Mouse (Mus musculus) G1E (cell line): ENCODE results near the gene Inf2. TPM values are rescaled to one million over a fixed set of nuclear protein-coding genes. Genes with fewer than 3 reads are reported as not detected.

Experiments
- ATAC-seq: 2 replicates; pipeline ENCODE4 v1.8.0; 2016; ENCODE audit warnings: mild to moderate bottlenecking; ENCODE audit not compliant: insufficient number of reproducible peaks, poor library complexity, low FRiP score, severe bottlenecking; ENCODE audit errors: extremely low read depth
- DNase-seq: peaks from one replicate; pipeline ENCODE4 v3.0.0; 2012; ENCODE audit warnings: low spot score
- H3K27me3 ChIP-seq: 2 replicates; pipeline ENCODE4 v1.6.1; 2012; ENCODE audit warnings: mild to moderate bottlenecking, low read length, inconsistent platforms; ENCODE audit not compliant: insufficient read depth
- H3K36me3 ChIP-seq: replicated peaks from 2 replicates; pipeline ENCODE3; 2012; ENCODE audit warnings: mild to moderate bottlenecking, inconsistent platforms
- H3K4me1 ChIP-seq: 2 replicates; pipeline ENCODE4 v1.6.1; 2012; ENCODE audit warnings: low read depth, low read length, inconsistent platforms, mixed read lengths; ENCODE audit not compliant: insufficient read depth
- H3K4me3 ChIP-seq: 2 replicates; pipeline ENCODE4 v1.5.1; 2012; ENCODE audit warnings: low read depth, mild to moderate bottlenecking, inconsistent platforms, low read length, moderate library complexity, mixed read lengths
- H3K9me3 ChIP-seq: replicated peaks from 2 replicates; pipeline ENCODE4 v1.6.1; 2012; ENCODE audit warnings: inconsistent platforms
- CTCF ChIP-seq: IDR thresholded peaks from 2 replicates; pipeline ENCODE4 v1.5.1; 2012; ENCODE audit warnings: low read depth, low read length, inconsistent platforms, mixed read lengths
- GATA1 ChIP-seq: IDR thresholded peaks from 2 replicates; pipeline ENCODE4 v1.6.1; 2012; ENCODE audit warnings: borderline replicate concordance, low read length, inconsistent platforms, mixed read lengths
- GATA2 ChIP-seq: IDR thresholded peaks from 2 replicates; pipeline ENCODE4 v1.6.1; 2012; ENCODE audit warnings: low read depth, low read length, inconsistent platforms, borderline replicate concordance
- POLR2AphosphoS5 ChIP-seq: IDR thresholded peaks from 2 replicates; pipeline ENCODE4 v1.6.1; 2012; ENCODE audit warnings: low read depth, low read length, inconsistent platforms; ENCODE audit not compliant: insufficient replicate concordance
- TAL1 ChIP-seq: conservative IDR thresholded peaks from 2 replicates; pipeline ENCODE4 v1.6.1; 2012; ENCODE audit warnings: low read depth, low read length, inconsistent platforms, mixed read lengths
- polyA plus RNA-seq: library from polyadenylated mRNA; stranded (reverse); fragments of >175 nt; gene quantifications from 2 replicates; pipeline ENCODE4 v1.2.3, GENCODE M21; 2012
- total RNA-seq, 2 experiments: library from RNA; stranded (forward) in 1 of 2; stranded (reverse) in 1 of 2; fragments of 200-1000 nt in 1 of 2; fragments of >200 nt in 1 of 2; fragmentation: Nextera tagmentation in 1 of 2; gene quantifications; 2 replicates each; pipeline ENCODE4 v1.2.3; 2014 to 2017

Gene Inf2
- total and polyA plus RNA-seq, 3 experiments = 2.3 to 26.0 (median 5.4) TPM

GRCm38 (mm10) chr12:112554900-112555299 is 33.7 kb upstream of the Inf2 start:
- no peak for ATAC-seq
- no peaks in the 10 kb centered on the region for H3K9me3 ChIP-seq
- H3K4me1 ChIP-seq = no peaks in the 10 kb centered on the region
- peaks cover 41% of the 10 kb centered on the region for H3K27me3 ChIP-seq
- H3K4me3 ChIP-seq = no peak overlapping the region
- no peak for DNase-seq
- TF ChIP-seq GATA2 (no peak), GATA1 (no peak), POLR2AphosphoS5 (no peak), TAL1 (no peak), CTCF (no peak)
- H3K36me3 ChIP-seq = no peaks in the 10 kb centered on the region

GRCm38 (mm10) chr12:112556531-112557060 is 32.0 kb upstream of the Inf2 start:
- DNase-seq (no peak), ATAC-seq (no peak)
- no peaks in the 10 kb centered on the region for H3K36me3 ChIP-seq
- H3K9me3 ChIP-seq = no peaks in the 10 kb centered on the region
- no peaks in the 10 kb centered on the region for H3K4me1 ChIP-seq
- TF ChIP-seq CTCF (no peak), GATA1 (no peak), POLR2AphosphoS5 (no peak), GATA2 (no peak), TAL1 (no peak)
- peaks cover 38% of the 10 kb centered on the region for H3K27me3 ChIP-seq
- H3K4me3 ChIP-seq = no peak overlapping the region

DNA sequence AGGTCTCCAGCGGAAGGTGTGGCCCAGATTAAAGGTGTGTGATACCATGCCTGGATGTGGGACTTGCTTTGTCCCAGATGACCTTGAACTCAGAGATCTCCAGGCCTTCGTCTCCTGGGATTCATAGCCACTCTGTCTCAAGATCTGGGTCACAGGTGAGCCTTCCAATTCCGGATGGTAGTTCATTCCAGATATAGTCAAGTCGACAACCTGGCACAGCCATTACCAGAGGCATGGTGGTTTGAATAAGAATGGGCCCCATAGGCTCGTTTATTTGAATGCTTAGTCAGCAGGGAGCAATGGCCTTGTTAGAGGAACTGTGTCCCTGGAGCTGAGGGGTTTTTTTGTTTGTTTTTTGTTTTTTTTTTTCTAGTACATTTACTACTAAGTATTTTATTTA is 31.4 kb upstream of the Inf2 start:
- TF ChIP-seq GATA2 (no peak), POLR2AphosphoS5 (no peak), TAL1 (no peak), CTCF (no peak), GATA1 (no peak)
- no peaks in the 10 kb centered on the region for H3K36me3 ChIP-seq
- DNase-seq (no peak), ATAC-seq (no peak)
- no peak overlapping the region for H3K4me3 ChIP-seq
- H3K4me1 ChIP-seq = no peaks in the 10 kb centered on the region
- H3K27me3 ChIP-seq = peaks cover 43% of the 10 kb centered on the region
- H3K9me3 ChIP-seq = no peaks in the 10 kb centered on the region

GRCm38 (mm10) chr12:112559231-112559630 is 29.4 kb upstream of the Inf2 start:
- Histone ChIP-seq H3K4me1 (peaks cover 2% of the 10 kb centered on the region; the same call in 1 of the 2 replicates), H3K36me3 (no peaks in the 10 kb centered on the region), H3K4me3 (no peak overlapping the region), H3K27me3 (peaks cover 30% of the 10 kb centered on the region), H3K9me3 (no peaks in the 10 kb centered on the region)
- TF ChIP-seq GATA1 (no peak), CTCF (no peak), TAL1 (no peak), POLR2AphosphoS5 (no peak)
- DNase-seq (no peak), ATAC-seq (no peak)

- ATAC-seq = no peak
- DNase-seq = no peak
- no peak for TF ChIP-seq TAL1
- TF ChIP-seq CTCF = no peak
- no peak for TF ChIP-seq POLR2AphosphoS5
- TF ChIP-seq GATA2 = no peak
- no peak for TF ChIP-seq GATA1
- Histone ChIP-seq H3K9me3 (no peaks in the 10 kb centered on the region), H3K27me3 (peaks cover 30% of the 10 kb centered on the region), H3K4me3 (no peak overlapping the region), H3K36me3 (no peaks in the 10 kb centered on the region), H3K4me1 (peaks cover 2% of the 10 kb centered on the region; the same call in 1 of the 2 replicates)
Observed at GRCm38 (mm10) chr12:112559671-112560070, 28.9 kb upstream of the Inf2 start.

DNA sequence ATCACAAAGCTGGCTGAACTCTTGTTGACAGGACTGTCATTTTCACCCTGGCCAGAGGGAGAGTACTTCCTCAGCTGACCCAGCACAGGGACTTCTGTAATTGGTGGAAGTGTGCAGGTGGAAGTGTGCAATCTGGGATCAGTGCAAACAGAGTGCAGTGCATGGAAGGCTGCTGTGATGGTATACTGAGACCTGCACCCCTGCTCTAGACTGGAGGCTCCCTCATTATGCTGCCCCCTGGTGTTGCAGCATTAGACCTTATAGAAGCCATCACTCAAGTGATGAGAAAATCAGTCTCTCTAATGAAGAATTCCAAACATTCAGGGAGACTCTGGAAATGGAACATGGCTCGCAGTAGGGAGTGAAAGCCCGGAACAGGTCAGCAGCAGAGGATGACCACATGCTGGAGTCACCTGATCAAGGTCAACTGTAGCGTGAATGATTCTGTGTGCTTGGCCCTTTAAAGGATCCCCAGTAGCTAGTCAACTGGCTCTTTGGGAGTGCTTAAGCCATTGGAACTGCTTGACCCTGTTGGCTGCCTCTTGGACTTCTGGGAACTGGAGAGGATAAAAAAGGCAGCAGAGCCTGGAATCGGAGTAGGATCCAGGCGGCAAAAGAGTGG is 28.3 kb upstream of the Inf2 start:
- peaks cover 30% of the 10 kb centered on the region for H3K27me3 ChIP-seq

More for the DNA sequence above, 28.3 kb upstream of the Inf2 start:
- TF ChIP-seq GATA1 = no peak
- TF ChIP-seq CTCF = 0 out of 2 replicates have a peak, but pooled peaks have one; percentile 9
- Histone ChIP-seq H3K36me3 (no peaks in the 10 kb centered on the region), H3K4me3 (no peak overlapping the region), H3K9me3 (no peaks in the 10 kb centered on the region), H3K4me1 (peaks cover 2% of the 10 kb centered on the region; the same call in 1 of the 2 replicates)
- DNase-seq (no peak), ATAC-seq (peak; percentile 16; the same call in 1 of the 2 replicates)
